Mouse (Mus musculus) bone marrow macrophage, adult 2 months (primary cell): Measurements from ENCODE around the gene Apba3.

ENCODE experiments used
- CTCF ChIP-seq: IDR thresholded peaks from 2 replicates; pipeline ENCODE4 v1.5.1; 2012; ENCODE audit warnings: low read depth, mild to moderate bottlenecking, low read length, moderate library complexity
- POLR2A ChIP-seq: IDR thresholded peaks from 2 replicates; pipeline ENCODE4 v1.6.1; 2012; ENCODE audit warnings: mild to moderate bottlenecking, low read depth, low read length, borderline replicate concordance

GRCm38 (mm10) chr10:81315587-81315986 is 48.8 kb downstream of the Apba3 start:
- no peak for TF ChIP-seq CTCF
- no peak for TF ChIP-seq POLR2A
